Mouse (Mus musculus): ENCODE data around the gene Aloxe3.

- TF ChIP-seq CTCF (IDR thresholded peaks at IDR 0.05; ENCODE audit: control insufficient read depth, insufficient read depth, insufficient read length) (no peak), MAX (IDR thresholded peaks at IDR 0.05) (no peak), FOSL1 (IDR thresholded peaks at IDR 0.05; ENCODE audit: insufficient read depth, low read length, poor library complexity, severe bottlenecking) (no peak), USF1 (IDR thresholded peaks at IDR 0.05; ENCODE audit: low read depth) (no peak)
These were observed 16.4 kb upstream of the Aloxe3 start for GRCm38 (mm10) chr11:69109032-69109900.

Measured in C2C12 (cell line).